Mouse (Mus musculus) heart, embryonic 10.5 days (tissue): Measurements from ENCODE around the gene Ttc9b. TPM values are rescaled to one million over a fixed set of nuclear protein-coding genes. Genes with fewer than 3 reads are reported as not detected.

Experiments
- polyA plus RNA-seq: library from polyadenylated mRNA; unstranded; fragments of >200 nt; fragmentation: Nextera tagmentation; extraction: Ambion mirVana; gene quantifications from 2 replicates; pipeline ENCODE4 v1.2.1, GENCODE M21; 2016

The Ttc9b gene
- polyA plus RNA-seq, 1 experiment from 2014 or later = not detected

Other genes starting within 250 kb of the Ttc9b start
- 0.40 and 0.46 TPM in 2 replicates for gene Sptbn4, start 206.2 kb upstream of the Ttc9b start, polyA plus RNA-seq
- 88.8 and 94.6 TPM in 2 replicates for gene Blvrb, start 205.9 kb upstream of the Ttc9b start, polyA plus RNA-seq
- gene Sertad3, start 180.1 kb upstream of the Ttc9b start, polyA plus RNA-seq = 19.0 and 23.8 TPM in 2 replicates
- gene Sertad1, start 167.0 kb upstream of the Ttc9b start, polyA plus RNA-seq = 34.8 and 38.9 TPM in 2 replicates
- gene Prx, start 154.6 kb upstream of the Ttc9b start, polyA plus RNA-seq = 2.4 and 2.8 TPM in 2 replicates
- 0.54 and 0.59 TPM in 2 replicates for gene Hipk4, start 130.6 kb upstream of the Ttc9b start, polyA plus RNA-seq
- 54.1 and 55.6 TPM in 2 replicates for gene Pld3, start 100.7 kb upstream of the Ttc9b start, polyA plus RNA-seq
- gene 2310022A10Rik, start 100.7 kb upstream of the Ttc9b start, polyA plus RNA-seq = 36.3 and 37.4 TPM in 2 replicates
- gene Akt2, start 62.4 kb upstream of the Ttc9b start, polyA plus RNA-seq = 94.8 and 106 TPM in 2 replicates
- 4.5 and 10.6 TPM in 2 replicates for gene Map3k10, start 20.7 kb downstream of the Ttc9b start, polyA plus RNA-seq
- 1.6 and 2.5 TPM in 2 replicates for gene Zfp607b, start 35.4 kb downstream of the Ttc9b start, polyA plus RNA-seq
- gene Zfp60, start 77.5 kb downstream of the Ttc9b start, polyA plus RNA-seq = 23.8 and 28.7 TPM in 2 replicates
- gene Zfp626, start 153.3 kb downstream of the Ttc9b start, polyA plus RNA-seq = 1.3 and 1.6 TPM in 2 replicates
- 6.9 and 7.4 TPM in 2 replicates for gene Zfp59, start 184.7 kb downstream of the Ttc9b start, polyA plus RNA-seq
- 4.4 and 4.7 TPM in 2 replicates for gene Zfp607a, start 203.6 kb downstream of the Ttc9b start, polyA plus RNA-seq